Mouse (Mus musculus): ENCODE results near the gene Slco2a1. TPM values are rescaled to one million over a fixed set of nuclear protein-coding genes. Genes with fewer than 3 reads are reported as not detected.

Slco2a1 gene
- total RNA-seq, 2 experiments from 2014 or later, result 0.42 TPM; not detected in 1

GRCm38 (mm10) chr9:103031211-103031610 lies 42.7 kb downstream of the Slco2a1 start:
- no peak for ATAC-seq (replicated peaks; ENCODE audit: low FRiP score, poor library complexity, severe bottlenecking)

- ATAC-seq (replicated peaks; ENCODE audit: low FRiP score, poor library complexity, severe bottlenecking), result no peak
Observed at GRCm38 (mm10) chr9:103032193-103032592, 43.7 kb downstream of the Slco2a1 start.

GRCm38 (mm10) chr9:103033381-103033780 lies 44.9 kb downstream of the Slco2a1 start:
- ATAC-seq (replicated peaks; ENCODE audit: low FRiP score, poor library complexity, severe bottlenecking), result no peak

- no peak for ATAC-seq (replicated peaks; ENCODE audit: low FRiP score, poor library complexity, severe bottlenecking)
Observed at GRCm38 (mm10) chr9:103036971-103037391, 48.5 kb downstream of the Slco2a1 start.

GRCm38 (mm10) chr9:103038266-103038665 lies 49.8 kb downstream of the Slco2a1 start:
- ATAC-seq (replicated peaks; ENCODE audit: low FRiP score, poor library complexity, severe bottlenecking), result no peak

GRCm38 (mm10) chr9:103038705-103039104 lies 50.2 kb downstream of the Slco2a1 start:
- ATAC-seq (replicated peaks; ENCODE audit: low FRiP score, poor library complexity, severe bottlenecking), result no peak

GRCm38 (mm10) chr9:103040581-103040980 lies 52.1 kb downstream of the Slco2a1 start:
- ATAC-seq (replicated peaks; ENCODE audit: low FRiP score, poor library complexity, severe bottlenecking), result no peak

- ATAC-seq (replicated peaks; ENCODE audit: low FRiP score, poor library complexity, severe bottlenecking), result no peak
Observed at GRCm38 (mm10) chr9:103045406-103045805, 56.9 kb downstream of the Slco2a1 start.

- ATAC-seq (replicated peaks; ENCODE audit: low FRiP score, poor library complexity, severe bottlenecking), result no peak
Observed at GRCm38 (mm10) chr9:103049049-103049511, 60.6 kb downstream of the Slco2a1 start.

- ATAC-seq (replicated peaks; ENCODE audit: low FRiP score, poor library complexity, severe bottlenecking), result no peak
Observed at GRCm38 (mm10) chr9:103053829-103054228, 65.3 kb downstream of the Slco2a1 start.

GRCm38 (mm10) chr9:103055061-103055460 lies 66.5 kb downstream of the Slco2a1 start:
- ATAC-seq (replicated peaks; ENCODE audit: low FRiP score, poor library complexity, severe bottlenecking), result no peak

- no peak for ATAC-seq (replicated peaks; ENCODE audit: low FRiP score, poor library complexity, severe bottlenecking)
Observed at GRCm38 (mm10) chr9:103056164-103056563, 67.7 kb downstream of the Slco2a1 start.

GRCm38 (mm10) chr9:103060551-103060950 lies 72.0 kb downstream of the Slco2a1 start:
- ATAC-seq (replicated peaks; ENCODE audit: low FRiP score, poor library complexity, severe bottlenecking), result no peak

GRCm38 (mm10) chr9:103061471-103062053 lies 73.0 kb downstream of the Slco2a1 start:
- no peak for ATAC-seq (replicated peaks; ENCODE audit: low FRiP score, poor library complexity, severe bottlenecking)

GRCm38 (mm10) chr9:103063591-103063990 lies 75.1 kb downstream of the Slco2a1 start:
- no peak for ATAC-seq (replicated peaks; ENCODE audit: low FRiP score, poor library complexity, severe bottlenecking)

- ATAC-seq (replicated peaks; ENCODE audit: low FRiP score, poor library complexity, severe bottlenecking), result no peak
Observed at GRCm38 (mm10) chr9:103066845-103067244, 78.3 kb downstream of the Slco2a1 start.

- no peak for ATAC-seq (replicated peaks; ENCODE audit: low FRiP score, poor library complexity, severe bottlenecking)
Observed at GRCm38 (mm10) chr9:103067651-103068050, 79.1 kb downstream of the Slco2a1 start.

- no peak for ATAC-seq (replicated peaks; ENCODE audit: low FRiP score, poor library complexity, severe bottlenecking)
Observed at GRCm38 (mm10) chr9:103068769-103069168, 80.3 kb downstream of the Slco2a1 start.

- ATAC-seq (replicated peaks; ENCODE audit: low FRiP score, poor library complexity, severe bottlenecking), result no peak
Observed at GRCm38 (mm10) chr9:103071541-103072203, 83.2 kb downstream of the Slco2a1 start.

- no peak for ATAC-seq (replicated peaks; ENCODE audit: low FRiP score, poor library complexity, severe bottlenecking)
Observed at GRCm38 (mm10) chr9:103072204-103072599, 83.7 kb downstream of the Slco2a1 start.

GRCm38 (mm10) chr9:103072926-103073515 lies 84.5 kb downstream of the Slco2a1 start:
- no peak for ATAC-seq (replicated peaks; ENCODE audit: low FRiP score, poor library complexity, severe bottlenecking)

Measured in erythroid progenitor cell, adult 5-6 weeks (primary cell).